Mouse (Mus musculus) small intestine, adult 2 months (tissue): ENCODE results near the gene Aldh3b1. TPM values are rescaled to one million over a fixed set of nuclear protein-coding genes. Genes with fewer than 3 reads are reported as not detected.

Experiments
- H3K27ac ChIP-seq: fragments of 200-500 bp; 2 replicates; pipeline ENCODE4 v1.5.1; 2012; ENCODE audit warnings: low read depth, low read length, control low read depth, inconsistent platforms; ENCODE audit not compliant: insufficient read depth
- H3K27me3 ChIP-seq: fragments of 200-500 bp; 2 replicates; pipeline ENCODE4 v1.6.1; 2012; ENCODE audit warnings: mild to moderate bottlenecking, moderate library complexity, low read length, inconsistent platforms; ENCODE audit not compliant: control insufficient read depth, insufficient read depth
- H3K36me3 ChIP-seq: fragments of 200-500 bp; 2 replicates; pipeline ENCODE4 v1.6.1; 2012; ENCODE audit warnings: mild to moderate bottlenecking, low read length, control low read depth, inconsistent platforms; ENCODE audit not compliant: control insufficient read depth, insufficient read depth
- H3K4me1 ChIP-seq: fragments of 200-500 bp; 2 replicates; pipeline ENCODE4 v1.6.1; 2012; ENCODE audit warnings: low read length, inconsistent platforms, mixed read lengths; ENCODE audit not compliant: control insufficient read depth, insufficient read depth, insufficient read length
- H3K4me3 ChIP-seq: fragments of 200-500 bp; 2 replicates; pipeline ENCODE4 v1.5.1; 2012; ENCODE audit warnings: low read depth, mild to moderate bottlenecking, control low read depth, inconsistent platforms, low read length, moderate library complexity
- CTCF ChIP-seq: fragments of 200-500 bp; IDR thresholded peaks from 2 replicates; pipeline ENCODE4 v1.5.1; 2012; ENCODE audit warnings: low read depth, mild to moderate bottlenecking, control low read depth, inconsistent platforms, low read length, moderate library complexity, mixed read lengths; ENCODE audit not compliant: insufficient replicate concordance, insufficient read length; ENCODE audit errors: extremely low read depth
- POLR2A ChIP-seq: fragments of 200-500 bp; IDR thresholded peaks from 2 replicates; pipeline ENCODE4 v1.6.1; 2012; ENCODE audit warnings: low read depth, mild to moderate bottlenecking, control low read depth, inconsistent platforms, low read length, moderate library complexity
- WGBS: fragments of 180-500 bp; shearing (Covaris S2); methylation state at CpG from one replicate; pipeline ENCODE4 v1.1.7; 2018; 5-methylcytosine and 5-hydroxymethylcytosine counted together
- polyA plus RNA-seq: library from polyadenylated mRNA; depleted of rRNA; stranded (reverse); fragments of >200 nt; gene quantifications from 2 replicates; pipeline ENCODE4 v1.2.3, GENCODE M21; 2012

Aldh3b1 gene
- polyA plus RNA-seq, 1 experiment = 43.0 TPM

DNA sequence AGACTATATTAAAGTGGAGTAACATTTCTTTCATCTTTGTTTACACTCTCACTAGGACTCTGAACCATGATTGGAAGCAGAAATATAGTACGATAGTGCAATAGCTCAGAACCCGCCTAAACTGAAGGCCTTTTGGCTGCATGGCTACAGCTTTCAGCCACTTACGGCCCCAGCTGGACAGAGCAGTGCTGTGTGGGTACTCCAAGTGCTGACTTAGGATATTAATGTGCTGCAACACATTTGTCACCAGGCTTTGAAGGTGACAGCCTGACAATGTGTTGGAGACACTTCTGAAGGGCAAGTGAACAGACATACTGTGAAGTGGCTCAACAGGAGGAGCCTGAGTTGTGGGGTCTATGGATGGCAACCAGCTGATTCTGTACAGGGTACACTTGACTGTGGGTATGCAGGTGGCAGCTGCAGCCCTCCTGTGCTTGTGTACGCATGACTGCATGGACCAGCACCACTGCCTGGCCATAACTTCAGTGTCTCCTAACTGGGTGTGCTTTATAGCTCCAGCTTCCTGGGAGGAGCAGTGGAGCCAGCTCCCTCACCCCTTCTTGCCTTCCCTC is 36.0 kb downstream of the Aldh3b1 start:
- Histone ChIP-seq H3K27ac (no peak overlapping the region), H3K36me3 (peaks cover 88% of the 10 kb centered on the region), H3K4me3 (no peak overlapping the region), H3K4me1 (peaks cover 5% of the 10 kb centered on the region; the same call in 1 of the 2 replicates), H3K27me3 (no peaks in the 10 kb centered on the region)
- 76% methylated on average over 4 of the region's 4 CpGs for WGBS
- no peak for TF ChIP-seq POLR2A
- TF ChIP-seq CTCF = no peak

DNA sequence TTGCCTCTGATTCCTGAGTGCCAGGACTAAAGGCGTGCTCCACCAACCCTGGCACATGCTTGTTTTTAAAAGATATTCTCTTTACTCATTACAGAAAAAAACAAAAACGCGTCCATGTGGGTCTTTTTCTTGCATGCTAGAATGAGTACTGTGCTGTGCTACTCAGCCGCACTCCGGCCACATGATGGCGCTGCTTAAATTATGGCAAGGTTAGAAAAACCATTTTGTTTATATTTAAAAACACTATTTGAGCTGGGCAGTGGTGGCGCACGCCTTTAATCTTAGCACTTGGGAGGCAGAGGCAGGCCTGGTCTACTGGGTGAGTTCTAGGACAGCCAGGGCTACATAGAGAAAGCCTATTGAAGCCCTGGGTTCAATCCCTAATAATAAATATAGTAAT is 39.4 kb downstream of the Aldh3b1 start:
- H3K4me1 ChIP-seq = peaks cover 5% of the 10 kb centered on the region; the same call in 1 of the 2 replicates
- peaks cover 80% of the 10 kb centered on the region for H3K36me3 ChIP-seq
- H3K27me3 ChIP-seq = no peaks in the 10 kb centered on the region
- no peak overlapping the region for H3K27ac ChIP-seq
- H3K4me3 ChIP-seq = no peak overlapping the region
- 74% methylated on average over 8 of the region's 8 CpGs for WGBS
- TF ChIP-seq CTCF (peak; percentile 57; the same call in 1 of the 2 replicates), POLR2A (no peak)

- Histone ChIP-seq H3K27ac (no peak overlapping the region), H3K4me1 (no peaks in the 10 kb centered on the region), H3K36me3 (peaks cover 79% of the 10 kb centered on the region), H3K27me3 (no peaks in the 10 kb centered on the region), H3K4me3 (no peak overlapping the region)
- no peak for TF ChIP-seq CTCF
- TF ChIP-seq POLR2A = no peak
- WGBS = 88% methylated on average over 5 of the region's 5 CpGs
Observed at GRCm38 (mm10) chr19:3889096-3889495, 40.5 kb downstream of the Aldh3b1 start.

DNA sequence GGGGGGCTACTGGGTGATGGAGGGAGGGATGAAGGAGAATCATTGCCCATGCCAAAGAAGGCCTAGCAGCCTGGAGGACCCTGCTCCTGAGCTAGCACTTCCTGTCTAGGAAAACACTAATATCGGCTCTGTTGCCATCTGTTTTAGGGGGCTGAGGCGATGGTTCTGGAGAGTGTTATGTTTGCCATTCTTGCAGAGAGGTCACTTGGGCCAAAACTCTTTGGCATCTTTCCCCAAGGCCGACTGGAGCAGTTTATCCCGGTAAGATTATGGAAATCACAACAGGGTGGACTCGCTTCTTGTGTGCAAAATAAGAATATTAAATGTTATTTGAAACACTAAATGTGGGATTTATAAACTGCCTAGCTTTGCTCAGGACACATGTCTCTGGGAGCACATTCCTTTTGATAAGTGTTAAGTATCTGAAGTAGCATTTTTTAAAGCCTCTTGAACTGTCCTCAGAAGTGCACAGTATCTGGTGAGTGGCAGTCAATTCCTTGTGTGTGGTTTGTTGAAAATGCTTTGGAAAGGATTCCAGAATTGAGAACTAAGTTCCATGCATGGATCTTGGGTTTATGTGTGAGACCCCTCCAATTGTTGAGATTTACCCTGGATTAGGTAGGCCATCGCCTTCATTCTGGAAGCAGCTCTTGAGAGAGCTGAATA is 45.1 kb downstream of the Aldh3b1 start:
- Histone ChIP-seq H3K4me3 (no peak overlapping the region), H3K4me1 (no peaks in the 10 kb centered on the region), H3K36me3 (peaks cover 46% of the 10 kb centered on the region), H3K27me3 (no peaks in the 10 kb centered on the region), H3K27ac (no peak overlapping the region)
- TF ChIP-seq POLR2A (no peak), CTCF (no peak)
- WGBS = 70% methylated on average over 6 of the region's 6 CpGs

DNA sequence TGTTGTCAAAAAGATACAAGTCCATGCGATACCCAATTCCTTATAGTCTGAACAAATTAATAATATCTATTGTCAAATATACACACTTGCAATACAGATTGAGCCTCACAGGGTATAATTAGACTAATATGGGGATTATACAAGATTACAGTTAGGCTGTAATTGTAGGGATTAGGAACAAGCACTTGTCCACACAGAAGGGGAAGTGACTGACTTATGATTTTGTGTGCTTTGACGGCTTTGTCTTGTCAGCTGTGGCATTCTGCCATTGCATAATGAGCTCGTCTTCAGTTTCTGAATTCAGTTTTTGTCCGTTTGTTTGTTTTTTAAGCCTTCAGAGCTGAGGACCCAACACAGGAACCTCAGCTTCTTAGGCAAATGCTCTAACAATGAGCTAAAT is 47.4 kb downstream of the Aldh3b1 start:
- no peak for TF ChIP-seq POLR2A
- no peak for TF ChIP-seq CTCF
- no peak overlapping the region for H3K4me3 ChIP-seq
- H3K27ac ChIP-seq = no peak overlapping the region
- no peaks in the 10 kb centered on the region for H3K4me1 ChIP-seq
- WGBS = 78% methylated on average over 4 of the region's 4 CpGs
- no peaks in the 10 kb centered on the region for H3K27me3 ChIP-seq
- H3K36me3 ChIP-seq = peaks cover 35% of the 10 kb centered on the region

DNA sequence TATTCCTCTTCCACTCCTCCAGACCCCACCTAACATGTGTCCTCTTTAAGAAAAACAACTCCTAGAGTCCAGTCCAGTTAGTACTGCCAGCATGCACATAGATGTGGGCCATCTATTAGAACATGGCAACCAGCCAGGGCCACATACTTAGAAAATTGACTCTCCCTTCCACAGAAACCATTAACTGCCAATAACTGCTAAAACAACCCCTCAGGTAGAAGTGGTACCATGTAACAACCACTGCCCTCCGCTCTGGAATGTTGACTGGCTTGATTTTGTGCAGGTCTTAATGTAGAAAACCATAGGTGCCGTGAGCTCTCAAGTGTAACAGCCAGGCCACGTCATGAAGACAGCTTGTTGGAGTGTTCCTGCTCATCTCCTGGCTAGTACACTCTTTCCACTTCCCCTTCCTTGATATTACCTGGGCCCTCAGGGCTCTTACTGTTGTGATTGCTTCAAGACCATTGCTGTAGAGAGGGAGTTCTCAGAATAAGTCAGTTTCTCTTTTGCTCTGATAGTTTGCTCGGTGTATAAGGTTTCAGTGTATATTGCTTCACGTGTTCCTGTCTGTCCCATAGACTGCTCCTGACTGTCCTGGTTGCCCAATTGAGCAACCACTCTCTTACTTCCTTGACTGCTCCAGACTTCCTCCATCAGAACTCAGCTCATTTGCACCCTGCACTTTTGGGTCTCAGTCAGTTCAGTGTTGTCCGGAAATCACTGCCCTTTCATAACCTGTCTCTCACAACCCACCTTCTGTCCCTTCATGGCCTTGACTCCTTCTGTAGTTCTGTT is 49.4 kb downstream of the Aldh3b1 start:
- WGBS = 61% methylated on average over 6 of the region's 6 CpGs
- Histone ChIP-seq H3K36me3 (peaks cover 25% of the 10 kb centered on the region), H3K27ac (no peak overlapping the region)

DNA sequence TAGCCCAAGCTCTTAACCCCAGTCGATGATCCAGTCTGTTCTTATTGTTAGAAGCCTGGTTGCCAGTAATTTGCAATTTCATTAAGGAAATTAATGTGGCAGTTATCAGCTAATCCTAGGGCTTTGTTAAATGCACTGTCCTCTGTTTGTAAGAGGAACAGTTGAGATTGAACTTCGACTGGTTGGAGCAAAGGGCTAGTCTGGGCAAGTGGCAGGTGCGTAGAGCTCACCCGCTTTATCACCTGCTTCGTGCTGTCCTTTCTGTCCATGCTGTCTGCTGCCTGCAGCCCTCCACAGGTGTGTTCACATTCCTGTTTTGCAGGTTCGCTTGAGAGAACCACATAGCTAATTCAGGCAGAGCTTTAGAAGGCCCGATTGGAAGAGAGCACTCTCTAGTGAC is 54.6 kb downstream of the Aldh3b1 start:
- 25% methylated on average over 7 of the region's 7 CpGs for WGBS
- peaks cover 10% of the 10 kb centered on the region for H3K36me3 ChIP-seq
- TF ChIP-seq CTCF = no peak
- no peaks in the 10 kb centered on the region for H3K27me3 ChIP-seq
- H3K27ac ChIP-seq = peak overlapping the region; percentile 19
- H3K4me1 ChIP-seq = peaks cover 8% of the 10 kb centered on the region; the same call in 1 of the 2 replicates
- H3K4me3 ChIP-seq = no peak overlapping the region

More for the DNA sequence above, 49.4 kb downstream of the Aldh3b1 start:
- Histone ChIP-seq H3K27me3 (no peaks in the 10 kb centered on the region), H3K4me3 (no peak overlapping the region), H3K4me1 (no peaks in the 10 kb centered on the region)
- no peak for TF ChIP-seq CTCF
- no peak for TF ChIP-seq POLR2A
